Mouse (Mus musculus): ENCODE measurements at regions not wholly inside any gene's neighbourhood (a gene's known extent, or its start where the extent isn't known, plus 50 kb on each side); places are given as distances from the start of the nearest gene placed in this dataset.

- TF ChIP-seq CTCF (IDR thresholded peaks at IDR 0.05; ENCODE audit: low read depth) = no peak
- Histone ChIP-seq H3K4me2 (ENCODE audit: low read length) (no peak overlapping the region), H3K4me1 (replicated peaks; ENCODE audit: insufficient read depth, low read length) (no peaks in the 10 kb centered on the region), H3K9ac (ENCODE audit: low read depth, low read length) (no peak overlapping the region), H3K27ac (no peak overlapping the region), H3K27me3 (ENCODE audit: insufficient read depth, low read length) (no peaks in the 10 kb centered on the region), H3K4me3 (replicated peaks; ENCODE audit: low read depth, low read length) (no peak overlapping the region), H3K9me3 (replicated peaks; ENCODE audit: low read length) (no peaks in the 10 kb centered on the region), H3K36me3 (ENCODE audit: insufficient read depth, low read length) (no peaks in the 10 kb centered on the region)
- DNase-seq (ENCODE audit: low spot score) (no peak), ATAC-seq (replicated peaks; ENCODE audit: low FRiP score, low read depth) (no peak)
- WGBS = 42% methylated on average over 3 of the region's 3 CpGs
These were observed 129.3 kb upstream of the Frmpd3 start for GRCm38 (mm10) chrX:140212644-140213361.

- H3K4me1 ChIP-seq (replicated peaks; ENCODE audit: insufficient read depth, low read length) = no peaks in the 10 kb centered on the region
- no peak overlapping the region for H3K9ac ChIP-seq (ENCODE audit: low read depth, low read length)
- DNase-seq (ENCODE audit: low spot score) (no peak), ATAC-seq (replicated peaks; ENCODE audit: low FRiP score, low read depth) (no peak)
- no peaks in the 10 kb centered on the region for H3K36me3 ChIP-seq (ENCODE audit: insufficient read depth, low read length)
- H3K27ac ChIP-seq = no peak overlapping the region
- H3K9me3 ChIP-seq (replicated peaks; ENCODE audit: low read length) = no peaks in the 10 kb centered on the region
- H3K27me3 ChIP-seq (ENCODE audit: insufficient read depth, low read length) = no peaks in the 10 kb centered on the region
- H3K4me3 ChIP-seq (replicated peaks; ENCODE audit: low read depth, low read length) = no peak overlapping the region
- H3K4me2 ChIP-seq (ENCODE audit: low read length) = no peak overlapping the region
- 55% methylated on average over 4 of the region's 4 CpGs for WGBS
- no peak for TF ChIP-seq CTCF (IDR thresholded peaks at IDR 0.05; ENCODE audit: low read depth)
These were observed 127.7 kb upstream of the Frmpd3 start for GRCm38 (mm10) chrX:140214198-140214849.

- Histone ChIP-seq H3K9ac (ENCODE audit: low read depth, low read length) (no peak overlapping the region), H3K9me3 (replicated peaks; ENCODE audit: low read length) (no peaks in the 10 kb centered on the region), H3K4me3 (replicated peaks; ENCODE audit: low read depth, low read length) (no peak overlapping the region), H3K36me3 (ENCODE audit: insufficient read depth, low read length) (no peaks in the 10 kb centered on the region), H3K4me1 (replicated peaks; ENCODE audit: insufficient read depth, low read length) (no peaks in the 10 kb centered on the region), H3K27ac (no peak overlapping the region), H3K27me3 (ENCODE audit: insufficient read depth, low read length) (no peaks in the 10 kb centered on the region), H3K4me2 (ENCODE audit: low read length) (no peak overlapping the region)
- 77% methylated on average over 4 of the region's 4 CpGs for WGBS
- no peak for DNase-seq (ENCODE audit: low spot score)
- no peak for ATAC-seq (replicated peaks; ENCODE audit: low FRiP score, low read depth)
- peak; percentile 45; the same call in 1 of the 2 replicates for TF ChIP-seq CTCF (IDR thresholded peaks at IDR 0.05; ENCODE audit: low read depth)
These were observed 86.3 kb upstream of the Frmpd3 start for GRCm38 (mm10) chrX:140255790-140256189.

GRCm38 (mm10) chrX:140269742-140270457 is 72.2 kb upstream of the Frmpd3 start:
- 67% methylated on average over 5 of the region's 5 CpGs for WGBS
- no peaks in the 10 kb centered on the region for H3K4me1 ChIP-seq (replicated peaks; ENCODE audit: insufficient read depth, low read length)
- no peak overlapping the region for H3K4me3 ChIP-seq (replicated peaks; ENCODE audit: low read depth, low read length)
- no peak for ATAC-seq (replicated peaks; ENCODE audit: low FRiP score, low read depth)
- no peaks in the 10 kb centered on the region for H3K36me3 ChIP-seq (ENCODE audit: insufficient read depth, low read length)
- H3K4me2 ChIP-seq (ENCODE audit: low read length) = no peak overlapping the region
- H3K27ac ChIP-seq = no peak overlapping the region
- no peaks in the 10 kb centered on the region for H3K9me3 ChIP-seq (replicated peaks; ENCODE audit: low read length)
- no peak for TF ChIP-seq CTCF (IDR thresholded peaks at IDR 0.05; ENCODE audit: low read depth)
- H3K9ac ChIP-seq (ENCODE audit: low read depth, low read length) = no peak overlapping the region
- no peaks in the 10 kb centered on the region for H3K27me3 ChIP-seq (ENCODE audit: insufficient read depth, low read length)
- no peak for DNase-seq (ENCODE audit: low spot score)

- 25% methylated on average over 48 of the region's 54 CpGs for WGBS
- Histone ChIP-seq H3K27me3 (ENCODE audit: insufficient read depth, low read length) (peaks cover 19% of the 10 kb centered on the region; the same call in 1 of the 2 replicates), H3K9ac (ENCODE audit: low read depth, low read length) (no peak overlapping the region), H3K27ac (no peak overlapping the region), H3K36me3 (ENCODE audit: insufficient read depth, low read length) (no peaks in the 10 kb centered on the region), H3K4me3 (replicated peaks; ENCODE audit: low read depth, low read length) (peak overlapping the region; percentile 41), H3K4me2 (ENCODE audit: low read length) (peak overlapping the region; percentile 81), H3K9me3 (replicated peaks; ENCODE audit: low read length) (no peaks in the 10 kb centered on the region), H3K4me1 (replicated peaks; ENCODE audit: insufficient read depth, low read length) (no peaks in the 10 kb centered on the region)
- no peak for TF ChIP-seq CTCF (IDR thresholded peaks at IDR 0.05; ENCODE audit: low read depth)
- no peak for DNase-seq (ENCODE audit: low spot score)
- ATAC-seq (replicated peaks; ENCODE audit: low FRiP score, low read depth) = no peak; the same call in 1 of the 2 replicates
These were observed 64.6 kb upstream of the Frmpd3 start for GRCm38 (mm10) chrX:140277327-140277947.

All from kidney, postnatal 0 days (tissue).